Mouse (Mus musculus) intestine, embryonic 14.5 days (tissue): ENCODE results near the gene Gm20458. TPM values are rescaled to one million over a fixed set of nuclear protein-coding genes. Genes with fewer than 3 reads are reported as not detected.

Experiments
- ATAC-seq: fragments of 200-750 bp; cut with Nextera tagmentation; replicated peaks from 2 replicates; pipeline ENCODE4 v1.8.0; 2017; ENCODE audit warnings: low read depth, moderate number of reproducible peaks, moderate TSS enrichment, moderate library complexity; ENCODE audit not compliant: low FRiP score, low TSS enrichment
- DNase-seq: peaks from one replicate; pipeline ENCODE4 v3.0.0-alpha.2; 2018; ENCODE audit warnings: low spot score
- H3K27ac ChIP-seq: fragments of 300-500 bp; sonication (generic); 2 replicates; pipeline ENCODE4 v1.5.1; 2014; ENCODE audit warnings: low read depth, mild to moderate bottlenecking, control low read depth
- H3K27me3 ChIP-seq: fragments of 300-500 bp; sonication (generic); replicated peaks from 2 replicates; pipeline ENCODE4 v1.6.1; 2014; ENCODE audit warnings: low read length, control low read depth; ENCODE audit not compliant: control insufficient read depth, insufficient read depth
- H3K36me3 ChIP-seq: fragments of 300-500 bp; sonication (generic); 2 replicates; pipeline ENCODE4 v1.6.1; 2014; ENCODE audit warnings: low read length, control low read depth; ENCODE audit not compliant: control insufficient read depth, insufficient read depth
- H3K4me1 ChIP-seq: fragments of 300-500 bp; sonication (generic); replicated peaks from 2 replicates; pipeline ENCODE4 v1.6.1; 2014; ENCODE audit warnings: low read length, control low read depth, mixed read lengths; ENCODE audit not compliant: control insufficient read depth, insufficient read depth
- H3K4me2 ChIP-seq: fragments of 300-500 bp; sonication (generic); 2 replicates; pipeline ENCODE4 v1.6.1; 2014; ENCODE audit warnings: low read length
- H3K4me3 ChIP-seq: fragments of 300-500 bp; sonication (generic); 2 replicates; pipeline ENCODE4 v1.5.1; 2014; ENCODE audit warnings: low read depth, low read length, control low read depth, mixed read lengths
- H3K9ac ChIP-seq: fragments of 300-500 bp; sonication (generic); 2 replicates; pipeline ENCODE4 v1.6.1; 2014; ENCODE audit warnings: mild to moderate bottlenecking, low read length
- H3K9me3 ChIP-seq: fragments of 300-500 bp; sonication (generic); 2 replicates; pipeline ENCODE4 v1.6.1; 2016; ENCODE audit warnings: low read length, control low read depth; ENCODE audit not compliant: control insufficient read depth
- WGBS: fragments of 180-500 bp; shearing (Covaris S2); extraction: QIAGEN DNeasy Blood & Tissue Kit; methylation state at CpG from one replicate; pipeline ENCODE4 v1.1.7; 2014; 5-methylcytosine and 5-hydroxymethylcytosine counted together
- polyA plus RNA-seq: library from polyadenylated mRNA; unstranded; fragments of >200 nt; fragmentation: Nextera tagmentation; extraction: Ambion mirVana; gene quantifications from 2 replicates; pipeline ENCODE4 v1.2.1, GENCODE M21; 2014

The Gm20458 gene
- polyA plus RNA-seq, 1 experiment from 2014 or later = 17.4 TPM

DNA sequence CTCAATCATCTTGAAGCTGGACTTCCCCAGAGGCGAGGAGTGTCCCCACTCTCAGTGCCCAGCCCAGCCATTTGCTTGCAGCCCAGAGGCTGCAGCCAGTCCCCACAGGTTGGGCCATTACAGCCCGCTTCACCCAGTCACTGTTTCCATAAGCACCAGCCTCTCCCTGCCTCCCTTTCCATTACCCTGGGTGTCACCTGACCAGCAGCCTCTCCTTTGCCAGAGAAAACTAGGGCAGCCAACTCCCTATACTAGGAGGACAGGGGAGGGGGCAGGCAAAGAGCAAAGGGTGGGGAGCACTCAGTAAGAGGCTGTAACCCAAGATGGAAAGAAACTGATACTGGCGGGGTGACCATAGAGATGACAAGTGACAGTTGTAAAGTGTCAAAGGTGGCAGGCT lies 23.8 kb upstream of the Gm20458 start:
- ATAC-seq (peak; percentile 29; the same call in 1 of the 2 replicates), DNase-seq (no peak)
- Histone ChIP-seq H3K4me2 (peak overlapping the region; percentile 26), H3K27me3 (no peaks in the 10 kb centered on the region), H3K4me1 (peaks cover 29% of the 10 kb centered on the region), H3K9me3 (no peaks in the 10 kb centered on the region), H3K4me3 (peak overlapping the region; percentile 6), H3K27ac (peak overlapping the region; percentile 69), H3K9ac (peak overlapping the region; percentile 31; the same call in 1 of the 2 replicates), H3K36me3 (no peaks in the 10 kb centered on the region)
- 43% methylated on average over 3 of the region's 3 CpGs for WGBS

DNA sequence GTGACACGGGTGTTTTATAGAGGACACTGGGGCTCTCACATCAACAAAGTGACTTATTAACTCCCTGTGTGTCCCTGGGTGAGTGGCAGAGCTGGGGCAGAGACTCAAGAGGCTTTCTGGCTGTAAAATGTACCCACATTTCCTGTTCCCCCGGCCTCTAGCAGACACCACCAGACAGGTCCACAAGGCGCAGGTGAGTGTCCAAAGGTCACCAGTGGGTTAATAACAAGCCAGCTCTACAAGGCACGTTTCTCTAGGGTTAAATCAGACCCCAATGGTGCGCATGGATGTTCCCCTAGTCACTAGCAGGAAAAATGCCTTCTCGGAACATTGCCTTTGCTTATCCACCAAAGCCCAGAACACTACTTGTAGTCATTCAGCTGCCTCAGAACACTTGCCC lies 23.1 kb upstream of the Gm20458 start:
- Histone ChIP-seq H3K36me3 (no peaks in the 10 kb centered on the region), H3K4me3 (no peak overlapping the region), H3K4me2 (peak overlapping the region; percentile 26), H3K9me3 (no peaks in the 10 kb centered on the region), H3K4me1 (peaks cover 22% of the 10 kb centered on the region), H3K9ac (no peak overlapping the region), H3K27me3 (no peaks in the 10 kb centered on the region), H3K27ac (peak overlapping the region; percentile 69; the same call in 1 of the 2 replicates)
- 52% methylated on average over 6 of the region's 6 CpGs for WGBS
- DNase-seq = peak; percentile 72
- ATAC-seq = peak; percentile 33; the same call in 1 of the 2 replicates

DNA sequence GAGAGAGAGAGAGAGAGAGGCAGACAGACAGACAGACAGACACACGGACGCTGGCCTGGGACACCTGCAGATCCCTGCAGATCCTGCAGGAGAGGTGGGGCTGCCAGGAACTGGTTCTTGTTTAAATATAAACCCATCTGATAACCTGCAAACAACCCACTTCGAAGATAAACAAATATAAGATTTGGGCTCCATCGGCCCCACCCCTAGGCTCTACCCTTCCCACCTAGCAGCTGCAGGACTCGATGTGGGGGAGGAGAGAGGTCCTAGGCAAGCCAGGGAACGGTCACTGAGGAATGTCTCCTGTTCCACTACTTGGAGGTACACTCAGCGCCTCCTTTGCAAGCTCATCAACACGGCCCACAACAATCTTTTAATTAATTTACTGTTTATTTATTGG lies 22.5 kb upstream of the Gm20458 start:
- Histone ChIP-seq H3K4me1 (peaks cover 17% of the 10 kb centered on the region), H3K4me2 (peak overlapping the region; percentile 26), H3K4me3 (no peak overlapping the region), H3K27ac (peak overlapping the region; percentile 69; the same call in 1 of the 2 replicates), H3K27me3 (no peaks in the 10 kb centered on the region), H3K36me3 (no peaks in the 10 kb centered on the region), H3K9me3 (no peaks in the 10 kb centered on the region), H3K9ac (no peak overlapping the region)
- ATAC-seq = peak; percentile 21; the same call in 1 of the 2 replicates
- DNase-seq = no peak
- 41% methylated on average over 8 of the region's 8 CpGs for WGBS

- peak overlapping the region; percentile 26; the same call in 1 of the 2 replicates for H3K4me2 ChIP-seq
- ATAC-seq (no peak), DNase-seq (no peak)
- no peaks in the 10 kb centered on the region for H3K36me3 ChIP-seq
- 82% methylated on average over 3 of the region's 3 CpGs for WGBS
- no peak overlapping the region for H3K9ac ChIP-seq
- H3K27ac ChIP-seq = peak overlapping the region; percentile 17; the same call in 1 of the 2 replicates
- peaks cover 19% of the 10 kb centered on the region for H3K4me1 ChIP-seq
- no peaks in the 10 kb centered on the region for H3K9me3 ChIP-seq
- H3K4me3 ChIP-seq = no peak overlapping the region
- H3K27me3 ChIP-seq = no peaks in the 10 kb centered on the region
These were observed 21.8 kb upstream of the Gm20458 start for GRCm38 (mm10) chr2:164439001-164439421.

DNA sequence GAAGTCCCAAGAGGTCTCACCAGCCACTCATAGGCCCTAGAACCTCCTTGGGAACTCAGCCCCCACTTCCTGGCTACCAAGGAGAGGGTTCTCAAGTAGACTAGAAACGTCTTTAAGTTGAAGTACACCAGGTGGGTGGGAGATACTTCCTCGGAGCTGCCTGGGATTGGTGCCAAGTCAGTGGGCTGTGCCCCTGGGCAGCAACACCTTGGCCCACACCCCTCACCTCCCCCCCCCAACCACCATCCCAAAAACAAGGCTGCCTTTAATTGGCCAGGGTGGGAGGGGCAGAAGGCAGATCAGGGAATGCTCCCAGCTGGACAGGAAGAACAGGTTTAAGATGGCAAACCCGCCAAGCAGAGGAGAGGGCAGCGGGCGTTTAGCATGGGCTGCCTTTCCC lies 20.5 kb upstream of the Gm20458 start:
- Histone ChIP-seq H3K4me2 (peak overlapping the region; percentile 79), H3K4me1 (peaks cover 19% of the 10 kb centered on the region), H3K9me3 (no peaks in the 10 kb centered on the region), H3K4me3 (no peak overlapping the region), H3K36me3 (no peaks in the 10 kb centered on the region), H3K9ac (no peak overlapping the region), H3K27me3 (no peaks in the 10 kb centered on the region), H3K27ac (no peak overlapping the region)
- ATAC-seq = no peak
- 49% methylated on average over 5 of the region's 5 CpGs for WGBS
- no peak for DNase-seq

DNA sequence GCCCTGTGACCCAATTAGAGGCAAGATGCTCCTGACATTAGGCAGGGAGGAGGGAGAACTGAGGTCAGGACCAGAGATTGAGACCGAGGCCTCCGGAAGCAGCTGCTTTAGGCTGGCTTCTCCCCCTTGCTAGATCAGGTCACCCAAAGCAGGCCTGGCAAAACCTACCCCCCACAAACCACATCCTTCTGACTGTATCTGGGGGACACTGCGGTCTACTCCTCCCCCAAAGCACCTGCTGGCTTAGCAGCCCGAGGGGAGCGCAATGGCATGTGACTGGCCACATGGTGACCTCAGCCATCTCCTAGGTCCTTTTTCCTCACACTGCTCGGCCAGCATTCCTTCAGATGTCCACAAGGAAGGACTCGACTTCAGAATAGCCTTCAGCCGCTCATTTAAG lies 19.6 kb upstream of the Gm20458 start:
- peak overlapping the region; percentile 70 for H3K4me3 ChIP-seq
- WGBS = 44% methylated on average over 8 of the region's 8 CpGs
- H3K4me1 ChIP-seq = peaks cover 14% of the 10 kb centered on the region
- H3K27ac ChIP-seq = no peak overlapping the region
- H3K9ac ChIP-seq = no peak overlapping the region
- H3K4me2 ChIP-seq = peak overlapping the region; percentile 79
- H3K9me3 ChIP-seq = no peaks in the 10 kb centered on the region
- H3K27me3 ChIP-seq = no peaks in the 10 kb centered on the region
- no peak for ATAC-seq
- DNase-seq = no peak
- H3K36me3 ChIP-seq = no peaks in the 10 kb centered on the region

DNA sequence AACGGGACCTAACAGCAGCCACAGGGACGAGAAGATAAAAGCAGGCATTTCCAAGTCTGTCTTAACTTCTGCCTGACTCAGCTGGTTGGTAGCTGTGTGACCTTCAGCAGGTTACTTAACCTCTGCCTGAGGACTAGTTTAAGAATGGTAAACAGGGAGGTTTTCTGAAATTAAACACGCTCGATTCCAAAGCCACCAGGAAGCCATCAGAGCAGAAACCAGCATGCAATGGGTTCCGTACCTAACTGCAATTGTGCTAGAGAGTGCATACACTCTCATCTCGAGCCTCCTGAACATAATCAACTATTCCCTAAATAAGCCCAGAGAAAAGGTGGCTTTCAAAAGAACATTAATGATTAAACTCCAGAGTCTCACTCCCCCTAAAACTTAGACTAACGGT lies 19.0 kb upstream of the Gm20458 start:
- Histone ChIP-seq H3K4me2 (peak overlapping the region; percentile 79), H3K36me3 (no peaks in the 10 kb centered on the region), H3K4me3 (peak overlapping the region; percentile 70), H3K9ac (peak overlapping the region; percentile 10; the same call in 1 of the 2 replicates), H3K27me3 (no peaks in the 10 kb centered on the region), H3K9me3 (no peaks in the 10 kb centered on the region), H3K4me1 (peaks cover 9% of the 10 kb centered on the region), H3K27ac (no peak overlapping the region)
- WGBS = 30% methylated on average over 7 of the region's 7 CpGs
- ATAC-seq (no peak), DNase-seq (no peak)

GRCm38 (mm10) chr2:164442315-164443050 lies 18.3 kb upstream of the Gm20458 start:
- ATAC-seq (peak; percentile 42; the same call in 1 of the 2 replicates), DNase-seq (peak; percentile 82)
- H3K4me3 ChIP-seq = peak overlapping the region; percentile 70

More at GRCm38 (mm10) chr2:164442315-164443050, 18.3 kb upstream of the Gm20458 start:
- Histone ChIP-seq H3K9ac (peak overlapping the region; percentile 84), H3K4me2 (peak overlapping the region; percentile 79), H3K9me3 (no peaks in the 10 kb centered on the region), H3K36me3 (no peaks in the 10 kb centered on the region), H3K27me3 (no peaks in the 10 kb centered on the region), H3K4me1 (peaks cover 8% of the 10 kb centered on the region; the same call in 1 of the 2 replicates), H3K27ac (peak overlapping the region; percentile 59)
- 2% methylated on average over 29 of the region's 29 CpGs for WGBS
